Mouse (Mus musculus) urinary bladder, postnatal 0 days (tissue): ENCODE measurements around the gene Adamts16. TPM values are rescaled to one million over a fixed set of nuclear protein-coding genes. Genes with fewer than 3 reads are reported as not detected.

Experiments used
- polyA plus RNA-seq: library from polyadenylated mRNA; unstranded; fragments of >200 nt; fragmentation: Nextera tagmentation; extraction: Ambion mirVana; gene quantifications from 2 replicates; pipeline ENCODE4 v1.2.1, GENCODE M21; 2015

Gene Adamts16
- 0.35 and 0.58 TPM in 2 replicates for polyA plus RNA-seq

GRCm38 (mm10) chr13:70841421-70841904 lies at the start of gene Adamts16:
Gene Adamts16, minus strand, starts transcription at chr13:70841811.

Other genes starting within 250 kb of the Adamts16 start
- 7.0 and 7.5 TPM in 2 replicates for gene Ice1, start 204.2 kb downstream of the Adamts16 start, polyA plus RNA-seq